Mouse (Mus musculus): Measurements from ENCODE around the gene Nrl.

The Nrl gene

DNA sequence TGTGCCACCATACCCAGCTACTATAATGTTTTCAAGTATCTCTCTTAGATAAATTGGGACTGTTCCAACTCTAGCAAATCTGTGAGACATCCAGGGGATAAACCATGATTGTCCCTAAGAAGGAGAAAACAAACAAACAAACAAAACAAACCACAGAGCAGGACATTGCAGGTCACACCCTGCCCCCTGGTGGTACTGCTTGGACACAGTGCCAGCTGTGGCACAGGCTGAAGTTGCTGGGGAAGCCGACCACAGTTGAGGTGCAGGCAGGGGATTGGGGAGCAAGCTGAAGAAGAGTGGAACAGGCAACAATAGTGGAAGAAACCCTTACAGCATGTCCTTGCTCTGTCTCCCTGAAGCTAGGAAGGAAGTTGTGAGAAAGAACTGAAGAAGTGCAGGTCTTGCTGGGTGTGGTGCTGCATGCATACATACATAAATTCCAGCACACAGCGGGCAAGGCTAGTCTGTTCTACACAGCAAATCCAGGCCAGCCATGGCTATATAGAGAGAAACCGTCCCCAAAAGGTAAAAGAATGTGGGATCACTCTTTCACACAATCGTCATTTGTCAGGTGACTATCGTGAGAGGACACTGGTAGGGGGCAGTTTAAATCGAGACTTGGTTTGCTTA, 11.4 kb upstream of the Nrl start:
- peak; percentile 59 for DNase-seq (ENCODE audit: low read depth)

- peak; percentile 76 for DNase-seq (ENCODE audit: low read depth)
Observed at GRCm38 (mm10) chr14:55527940-55528339, 3.2 kb upstream of the Nrl start.

- no peak for DNase-seq (ENCODE audit: low read depth)
Observed at GRCm38 (mm10) chr14:55526674-55527073, 1.9 kb upstream of the Nrl start.

- DNase-seq (ENCODE audit: low read depth): no peak
Observed at GRCm38 (mm10) chr14:55524062-55524461, 719 bp downstream of the Nrl start.

DNA sequence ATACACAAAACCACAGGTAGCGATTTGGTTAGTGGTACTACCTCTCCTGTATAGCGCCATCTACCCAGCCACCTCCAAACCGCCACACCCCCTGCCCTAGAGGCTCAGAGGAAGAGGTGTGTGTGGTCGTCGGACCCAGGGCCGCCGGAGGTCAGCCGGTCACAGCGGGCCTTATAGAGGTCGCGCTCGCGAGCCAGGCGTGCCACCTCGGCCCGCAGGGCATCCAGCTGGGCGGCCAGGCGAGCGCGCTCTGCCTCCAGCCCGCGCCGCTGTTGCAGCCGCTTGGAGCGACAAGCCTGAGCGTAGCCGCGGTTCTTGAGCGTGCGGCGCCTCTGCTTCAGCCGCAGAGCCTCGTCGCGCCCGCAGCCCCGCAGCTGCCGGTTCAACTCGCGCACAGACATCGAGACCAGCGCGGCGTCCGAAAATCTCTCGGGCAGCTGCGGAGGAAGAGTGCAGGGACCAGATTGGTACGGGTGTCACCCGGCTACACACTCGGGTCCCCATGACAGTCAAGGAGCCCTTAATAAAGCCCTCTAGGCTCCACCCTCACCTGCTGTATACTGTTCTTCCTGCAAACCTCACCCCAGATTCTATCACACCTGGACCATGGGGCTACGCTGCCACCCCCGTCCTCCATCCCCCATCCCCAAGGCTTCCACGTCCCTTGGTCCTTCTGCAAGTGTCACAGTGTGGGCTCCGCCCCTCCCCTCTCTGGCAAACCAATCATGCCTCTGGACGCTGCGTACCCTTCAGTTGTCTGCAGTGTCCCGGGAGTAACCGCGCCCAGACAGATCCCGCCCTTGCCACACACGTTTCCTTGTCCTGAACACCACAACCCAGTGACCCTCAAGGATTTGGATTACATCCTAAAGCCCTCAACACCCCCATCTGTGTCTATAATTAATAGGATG, 4.1 kb downstream of the Nrl start:
- DNase-seq (ENCODE audit: low read depth): no peak

DNA sequence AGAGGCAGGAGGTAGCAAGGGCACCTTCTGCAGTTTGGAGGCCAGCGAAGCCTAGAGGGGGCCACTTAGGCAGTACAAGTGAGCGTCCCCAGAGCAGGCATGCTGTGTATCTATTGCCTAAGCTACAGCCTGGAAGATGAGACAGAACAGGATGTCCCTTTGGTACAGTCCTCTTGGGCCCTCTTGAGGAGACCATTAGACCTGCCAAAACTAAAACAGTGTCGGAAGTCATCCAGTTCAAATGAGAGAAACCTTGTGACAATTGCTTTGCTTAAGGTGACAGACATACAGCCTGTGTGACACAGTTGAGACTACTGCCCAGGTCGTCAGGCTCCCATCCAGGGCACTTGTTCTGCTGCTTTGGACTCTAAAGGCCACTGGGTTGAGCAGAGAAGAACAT, 5.2 kb downstream of the Nrl start:
- no peak for DNase-seq (ENCODE audit: low read depth)

DNA sequence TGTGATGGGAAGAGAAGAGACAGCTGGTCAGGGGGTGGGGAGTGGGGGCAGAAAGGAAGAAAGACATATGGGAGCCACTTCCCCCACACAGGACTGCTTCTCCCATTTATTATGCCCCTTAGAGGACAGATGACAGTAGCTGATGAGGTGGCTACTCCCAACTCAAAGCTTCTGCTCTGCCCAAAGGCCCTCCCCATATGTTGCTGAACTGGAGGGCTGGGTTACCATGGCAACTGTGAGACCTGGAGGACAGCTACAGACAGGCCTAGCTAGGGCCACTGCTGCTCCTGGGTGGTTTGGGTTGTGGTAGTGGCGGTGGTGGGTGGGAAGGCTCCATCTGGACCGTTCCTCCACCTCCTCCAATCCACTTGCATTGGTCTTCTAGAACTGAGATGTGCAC, 5.9 kb downstream of the Nrl start:
- DNase-seq (ENCODE audit: low read depth): no peak

- no peak for DNase-seq (ENCODE audit: low read depth)
Observed at GRCm38 (mm10) chr14:55515846-55516245, 8.9 kb downstream of the Nrl start.

DNA sequence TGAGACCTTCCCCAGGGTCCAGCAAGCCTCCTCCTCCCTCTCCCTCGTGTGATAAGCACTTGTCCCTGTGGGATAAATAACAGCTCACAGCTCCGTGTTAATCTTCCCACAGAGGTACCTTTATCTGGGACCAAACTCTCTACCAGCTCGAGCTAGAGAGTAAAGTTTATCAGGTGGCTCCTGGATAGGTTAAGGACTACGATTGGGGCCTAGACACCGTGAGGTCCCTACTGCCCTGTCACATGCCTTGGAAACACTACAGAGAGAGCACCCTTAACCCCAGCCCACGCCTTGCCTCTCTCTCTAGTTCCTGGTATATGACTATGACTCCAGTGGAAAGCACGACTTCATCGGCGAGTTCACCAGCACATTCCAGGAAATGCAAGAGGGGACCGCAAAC, 10.9 kb downstream of the Nrl start:
- DNase-seq (ENCODE audit: low read depth): no peak

- no peak for DNase-seq (ENCODE audit: low read depth)
Observed at GRCm38 (mm10) chr14:55511037-55511436, 13.7 kb downstream of the Nrl start.

GRCm38 (mm10) chr14:55510125-55510731, 14.6 kb downstream of the Nrl start, which contains the start of gene Cpne6:
Cpne6 (plus strand) TSS chr14:55510445.
- no peak for DNase-seq (ENCODE audit: low read depth)

GRCm38 (mm10) chr14:55509540-55509939, 15.2 kb downstream of the Nrl start:
- DNase-seq (ENCODE audit: low read depth): no peak

DNA sequence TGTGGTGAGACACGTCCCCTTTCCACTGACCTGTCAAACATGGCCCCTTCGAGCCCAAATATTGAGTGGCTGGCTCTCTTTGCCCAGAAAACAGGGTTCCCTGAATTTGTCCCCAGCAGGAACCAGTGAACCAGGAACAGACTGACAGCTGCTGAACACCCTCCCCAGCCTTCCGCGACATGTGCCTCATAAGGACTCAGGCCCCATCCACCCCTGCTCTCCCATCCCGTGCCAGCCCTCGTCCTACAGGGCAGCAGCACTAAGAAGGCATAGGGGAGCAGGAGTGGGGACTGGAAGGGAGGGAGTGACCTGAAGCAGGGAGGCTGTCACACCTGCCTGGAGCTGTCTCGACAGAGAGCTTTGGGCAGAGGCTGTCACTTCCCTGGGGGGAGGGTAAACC, 17.0 kb downstream of the Nrl start:
- no peak for DNase-seq (ENCODE audit: low read depth)

DNA sequence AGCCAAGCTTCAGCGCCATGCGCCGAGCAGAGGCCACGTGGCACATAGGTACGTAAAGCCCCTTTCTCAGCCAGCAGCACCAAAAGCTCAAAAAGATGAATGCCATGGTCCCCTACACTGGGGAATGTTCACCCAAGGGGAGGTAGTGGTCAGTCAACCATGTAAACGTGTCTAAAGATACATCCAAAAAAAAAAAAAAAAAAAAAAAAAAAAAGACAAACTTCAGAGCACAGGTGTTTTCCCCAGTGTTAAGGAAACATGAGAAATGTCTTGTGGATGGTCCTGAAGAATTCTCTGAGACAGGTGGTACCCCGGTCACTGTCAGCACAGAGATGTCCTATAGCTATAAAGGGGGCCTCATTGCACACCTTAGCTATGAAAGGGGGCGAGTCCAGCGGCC, 19.2 kb downstream of the Nrl start:
- no peak for DNase-seq (ENCODE audit: low read depth)

DNA sequence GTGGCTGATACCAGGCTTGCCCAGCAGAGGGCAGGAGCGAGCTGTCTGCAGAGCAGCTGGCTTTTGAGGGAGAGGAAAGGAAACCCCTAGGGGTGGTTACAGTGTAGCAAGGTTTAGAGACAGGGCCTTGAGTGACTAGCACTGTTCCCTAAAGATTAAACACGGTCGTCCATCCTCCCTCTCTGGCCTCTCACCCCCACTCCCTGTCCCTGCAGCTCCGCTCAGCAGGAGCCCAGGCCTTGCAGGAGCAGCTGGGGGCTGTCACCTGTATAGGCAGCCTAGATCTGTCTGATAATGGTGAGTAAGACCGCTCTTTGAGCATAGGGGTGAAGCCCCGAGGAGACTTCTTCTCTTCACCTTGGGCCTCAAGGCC, 27.3 kb downstream of the Nrl start:
- peak; percentile 87 for DNase-seq (ENCODE audit: low read depth)

DNA sequence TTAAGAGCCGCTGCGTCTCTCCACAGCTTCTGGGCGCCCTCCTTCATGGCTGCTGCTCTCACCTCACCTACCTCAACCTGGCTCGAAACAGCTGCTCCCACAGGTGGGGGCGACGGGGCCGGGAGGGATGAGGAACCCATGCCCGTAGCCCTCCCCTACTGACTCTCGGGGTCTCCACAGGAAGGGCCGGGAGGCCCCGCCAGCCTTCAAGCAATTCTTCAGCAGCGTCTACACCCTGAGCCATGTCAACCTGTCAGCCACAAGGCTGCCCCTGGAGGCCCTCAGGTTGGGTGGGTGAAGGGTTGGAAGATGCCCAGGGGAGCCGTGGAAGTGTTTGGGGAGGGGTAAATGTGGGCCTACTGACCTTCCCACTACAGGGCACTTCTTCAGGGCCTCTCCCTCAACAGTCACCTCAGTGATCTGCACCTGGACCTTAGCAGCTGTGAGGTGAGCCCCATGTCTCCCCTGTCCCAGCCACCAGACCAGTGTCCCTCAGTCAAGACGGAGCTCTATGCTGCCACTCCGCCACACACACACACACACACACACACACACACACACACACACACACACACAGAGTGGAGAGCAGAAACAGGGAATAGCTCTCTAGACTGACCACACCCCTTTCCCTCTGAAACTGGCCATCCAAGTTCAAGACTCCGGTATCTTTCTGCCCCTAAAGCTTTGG, 27.9 kb downstream of the Nrl start:
- no peak for DNase-seq (ENCODE audit: low read depth)

GRCm38 (mm10) chr14:55495509-55496240, 29.1 kb downstream of the Nrl start:
- DNase-seq (ENCODE audit: low read depth): no peak

GRCm38 (mm10) chr14:55492103-55492502, 32.7 kb downstream of the Nrl start:
- peak; percentile 38 for DNase-seq (ENCODE audit: low read depth)

DNA sequence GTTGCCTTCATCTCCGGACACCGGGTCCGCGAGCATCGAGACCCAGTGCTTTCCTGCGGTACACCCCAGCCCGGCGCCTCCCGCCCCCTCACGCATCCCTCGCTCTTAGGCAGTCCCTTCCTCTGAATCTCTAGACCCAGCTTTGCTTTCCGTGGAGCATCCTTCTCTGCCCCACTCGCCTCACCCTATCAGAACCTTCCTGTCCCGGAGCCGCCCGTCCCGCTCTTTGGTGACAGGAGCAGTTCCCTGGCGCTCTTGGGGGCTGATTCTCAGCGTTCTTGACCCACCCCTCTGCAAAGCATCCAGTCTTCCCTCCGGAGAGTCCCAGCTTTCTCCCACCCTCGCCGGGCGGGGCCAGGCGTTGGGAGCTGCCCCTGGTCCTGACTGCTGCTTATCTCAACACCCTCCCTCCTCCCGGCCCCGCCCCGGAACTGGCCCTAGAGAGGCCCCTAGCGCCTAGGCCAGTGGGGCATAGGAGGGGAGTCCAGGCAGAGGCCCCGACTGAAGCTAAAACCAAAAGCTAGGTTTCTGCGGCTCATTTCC, 33.4 kb downstream of the Nrl start:
- DNase-seq (ENCODE audit: low read depth): peak; percentile 69

- DNase-seq (ENCODE audit: low read depth): peak; percentile 73
Observed at GRCm38 (mm10) chr14:55490361-55491201, 34.2 kb downstream of the Nrl start, which contains the start of gene Carmil3. Carmil3 (plus strand) TSS chr14:55490651.

All from NIH3T3 (cell line).